Mouse (Mus musculus): ENCODE results near the gene Vsig1.

DNA sequence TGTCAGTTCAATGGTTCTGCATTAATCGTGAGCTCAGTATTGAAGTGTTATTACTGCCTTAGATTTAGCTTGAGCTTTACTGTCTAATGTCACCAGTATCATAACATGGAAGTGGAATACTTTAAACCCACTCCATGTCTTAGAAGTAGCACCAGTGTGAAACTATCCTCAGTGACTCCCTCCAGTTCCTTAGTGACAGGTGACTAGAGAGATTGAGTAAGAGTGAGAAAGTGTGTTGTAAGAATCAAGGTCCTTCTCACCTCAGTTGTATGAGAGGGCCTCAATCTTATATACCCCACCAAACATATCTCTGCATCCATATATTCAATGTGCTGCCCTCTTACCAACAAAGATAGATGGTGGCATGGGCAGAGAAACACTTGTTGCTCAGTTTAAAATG, 71.5 kb downstream of the Vsig1 start:
- TF ChIP-seq ZKSCAN1 (IDR thresholded peaks at IDR 0.05; ENCODE audit: borderline replicate concordance, low read depth, low read length) (no peak), IRF4 (IDR thresholded peaks at IDR 0.05; ENCODE audit: low read depth, low read length) (peak; percentile 52; the same call in 1 of the 2 replicates), RAD21 (IDR thresholded peaks at IDR 0.05; ENCODE audit: low read depth, low read length) (no peak), BHLHE40 (IDR thresholded peaks at IDR 0.05; ENCODE audit: low read depth, low read length) (no peak), NRF1 (IDR thresholded peaks at IDR 0.05; ENCODE audit: low read depth, low read length) (no peak), JUND (conservative IDR thresholded peaks at IDR 0.05; ENCODE audit: low read depth, low read length) (0 out of 2 replicates have a peak, but pooled peaks have one; percentile 25), POLR2AphosphoS2 (IDR thresholded peaks at IDR 0.05; ENCODE audit: low read depth, low read length) (no peak)

All from CH12.LX (cell line).